Mouse (Mus musculus) bone marrow macrophage, adult 2 months (primary cell): ENCODE data around the gene Sbno1.

Experiments used
- CTCF ChIP-seq: IDR thresholded peaks from 2 replicates; pipeline ENCODE4 v1.5.1; 2012; ENCODE audit warnings: low read depth, mild to moderate bottlenecking, low read length, moderate library complexity
- POLR2A ChIP-seq: IDR thresholded peaks from 2 replicates; pipeline ENCODE4 v1.6.1; 2012; ENCODE audit warnings: mild to moderate bottlenecking, low read depth, low read length, borderline replicate concordance

DNA sequence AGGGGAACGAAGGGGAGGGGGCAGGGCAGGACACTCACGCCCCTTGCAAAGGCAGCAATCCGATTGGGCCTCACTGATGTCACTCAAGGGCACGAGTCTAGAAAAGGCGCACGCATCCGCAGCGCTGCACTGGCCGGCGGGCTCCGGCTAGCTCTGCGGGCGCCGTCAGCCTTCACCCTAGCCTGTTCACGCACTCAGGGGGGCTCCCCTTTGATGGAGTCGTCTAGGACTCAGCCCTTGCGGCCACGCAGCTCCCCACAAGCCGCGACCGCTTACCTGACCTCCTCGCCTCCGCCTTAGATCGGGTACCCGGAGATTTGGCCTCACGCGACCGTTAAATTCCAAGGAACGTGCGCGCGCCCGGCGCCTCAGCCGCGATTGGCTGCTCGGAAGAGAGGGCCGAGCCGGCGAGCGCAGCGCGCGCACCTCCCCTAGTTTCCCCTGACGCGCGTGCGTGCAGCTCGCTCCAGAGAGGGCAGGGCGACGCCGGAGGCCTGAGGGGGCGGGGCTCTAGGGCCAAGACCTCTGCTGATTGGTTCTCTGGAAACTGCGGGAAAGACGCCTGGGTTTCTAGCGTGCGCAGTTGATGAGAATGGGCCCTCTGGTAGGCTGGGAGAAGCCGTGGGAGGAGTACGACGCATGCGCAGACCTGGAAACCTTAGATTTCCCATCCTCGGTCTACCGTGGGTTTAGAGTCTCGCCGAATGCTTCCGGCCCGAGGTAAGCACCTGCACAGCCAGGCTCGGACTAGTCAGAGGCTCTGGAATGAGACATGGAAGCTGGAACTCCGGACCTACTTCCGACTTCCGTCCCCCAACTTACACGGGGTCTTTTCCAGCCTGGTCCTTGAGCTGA, 98.1 kb downstream of the Sbno1 start, which contains the start of the genes Mphosph9 and 2810006K23Rik:
- TF ChIP-seq CTCF: no peak
- TF ChIP-seq POLR2A: peak; percentile 95
